Mouse (Mus musculus): ENCODE measurements at regions not wholly inside any gene's neighbourhood (a gene's known extent, or its start where the extent isn't known, plus 50 kb on each side); places are given as distances from the start of the nearest gene placed in this dataset.

- DNase-seq (ENCODE audit: extremely low read depth, low read depth): no peak
These were observed 50.0 kb upstream of the Tiparp start for GRCm38 (mm10) chr3:65478215-65478614.

- DNase-seq (ENCODE audit: extremely low read depth, low read depth): no peak
These were observed 51.1 kb upstream of the Tiparp start for GRCm38 (mm10) chr3:65477111-65477510.

- no peak for DNase-seq (ENCODE audit: extremely low read depth, low read depth)
These were observed 51.9 kb upstream of the Tiparp start for GRCm38 (mm10) chr3:65476091-65476953.

GRCm38 (mm10) chr3:65474585-65474984 lies 53.6 kb upstream of the Tiparp start:
- DNase-seq (ENCODE audit: extremely low read depth, low read depth): no peak

- DNase-seq (ENCODE audit: extremely low read depth, low read depth): no peak
These were observed 56.4 kb upstream of the Tiparp start for GRCm38 (mm10) chr3:65471796-65472195.

GRCm38 (mm10) chr3:65469207-65469606 lies 59.0 kb upstream of the Tiparp start:
- DNase-seq (ENCODE audit: extremely low read depth, low read depth): peak; percentile 63

GRCm38 (mm10) chr3:65464769-65465168 lies 63.4 kb upstream of the Tiparp start:
- no peak for DNase-seq (ENCODE audit: extremely low read depth, low read depth)

GRCm38 (mm10) chr3:65460936-65461335 lies 67.3 kb upstream of the Tiparp start:
- no peak for DNase-seq (ENCODE audit: extremely low read depth, low read depth)

- DNase-seq (ENCODE audit: extremely low read depth, low read depth): no peak
These were observed 67.3 kb upstream of the Ssr3 start for GRCm38 (mm10) chr3:65459702-65460101.

- no peak for DNase-seq (ENCODE audit: extremely low read depth, low read depth)
These were observed 65.5 kb upstream of the Ssr3 start for GRCm38 (mm10) chr3:65457931-65458330.

GRCm38 (mm10) chr3:65455597-65456284 lies 63.3 kb upstream of the Ssr3 start:
- DNase-seq (ENCODE audit: extremely low read depth, low read depth): no peak

- no peak for DNase-seq (ENCODE audit: extremely low read depth, low read depth)
These were observed 61.9 kb upstream of the Ssr3 start for GRCm38 (mm10) chr3:65454301-65454700.

GRCm38 (mm10) chr3:65449176-65449575 lies 56.8 kb upstream of the Ssr3 start:
- DNase-seq (ENCODE audit: extremely low read depth, low read depth): no peak

- no peak for DNase-seq (ENCODE audit: extremely low read depth, low read depth)
These were observed 51.3 kb upstream of the Ssr3 start for GRCm38 (mm10) chr3:65443701-65444100.

GRCm38 (mm10) chr3:65442946-65443345 lies 50.5 kb upstream of the Ssr3 start:
- no peak for DNase-seq (ENCODE audit: extremely low read depth, low read depth)

GRCm38 (mm10) chr3:65442269-65442668 lies 49.8 kb upstream of the Ssr3 start:
- DNase-seq (ENCODE audit: extremely low read depth, low read depth): no peak

All from MEL-GATA-1-ER (cell line).